Mouse (Mus musculus) gastrocnemius, postnatal 14 days (tissue): ENCODE measurements around the gene Vmn1r137. TPM values are rescaled to one million over a fixed set of nuclear protein-coding genes. Genes with fewer than 3 reads are reported as not detected.
"Not testable (repeated sequence)": the region's sequence is repeated elsewhere in the genome, so short reads cannot be mapped to it uniquely, and the experiment has no call there.

Experiments
- DNase-seq: peaks from one replicate; pipeline ENCODE4 v3.0.0; 2021; ENCODE audit warnings: mixed read lengths
- intact Hi-C: fragments of 180-260 bp; cut with DNase I; formaldehyde crosslinking; loops from one replicate; pipeline ENCODE4 v1.15.1; 2025; ENCODE audit warnings: low total_unique reads
- long read RNA-seq, 2 experiments: library from polyadenylated mRNA; stranded (forward); transcript quantifications; one replicate each; pipeline ENCODE4 v2.0.0; 2021
- total RNA-seq, 2 experiments: library from RNA; stranded (reverse); gene quantifications; 2 replicates each; pipeline ENCODE4 v1.2.3; 2021

The Vmn1r137 gene
- total RNA-seq, result not detected
- long read RNA-seq, experiment 1, result 0 reads
- long read RNA-seq, experiment 2, result 0 reads

- DNase-seq, intact Hi-C loops: not testable (repeated sequence)
Observed at GRCm38 (mm10) chr7:21994287-21994686, at the start of gene Vmn1r137. Vmn1r137 (plus strand) TSS chr7:21994587.

DNA sequence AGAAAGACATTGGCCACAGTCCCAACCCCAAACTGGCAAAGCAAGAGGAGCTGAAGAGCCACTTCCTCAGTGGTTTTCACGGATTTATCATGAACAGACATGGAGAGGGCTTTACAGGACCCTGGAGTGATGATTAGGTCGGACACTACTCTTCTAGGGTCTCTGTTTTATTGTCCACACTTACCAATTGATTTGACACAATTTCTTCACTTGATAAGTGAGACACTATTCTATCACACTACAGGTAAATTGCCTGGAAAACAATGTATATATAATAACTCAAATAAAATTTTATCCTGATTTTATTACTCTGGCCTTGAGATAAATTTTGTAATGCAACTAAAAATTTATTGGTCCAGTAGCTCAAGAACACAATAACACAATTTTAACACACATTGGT is 34.4 kb downstream of the Vmn1r137 start, which contains the start of gene Vmn1r138:
Gene Vmn1r138, minus strand, starts transcription at position 101 of the 400 bp plus-strand sequence.
- intact Hi-C loops, result not testable (repeated sequence)

More for the DNA sequence above, 34.4 kb downstream of the Vmn1r137 start, which contains the start of gene Vmn1r138:
- DNase-seq, result not testable (repeated sequence)

Other genes with a start within 250 kb of the Vmn1r137 start
- not detected for gene Gm4175, start 233.1 kb upstream of the Vmn1r137 start, total RNA-seq
- not detected for gene Gm4177, start 197.9 kb upstream of the Vmn1r137 start, total RNA-seq
- not detected for gene Vmn1r135, start 162.2 kb upstream of the Vmn1r137 start, total RNA-seq
- not detected for gene Gm5725, start 150.3 kb upstream of the Vmn1r137 start, total RNA-seq
- gene Gm5891, start 73.3 kb upstream of the Vmn1r137 start, total RNA-seq, result not detected
- gene Vmn1r138, start 34.3 kb downstream of the Vmn1r137 start, total RNA-seq, result not detected
- not detected for gene Gm6176, start 61.7 kb downstream of the Vmn1r137 start, total RNA-seq
- not detected for gene Vmn1r139, start 74.5 kb downstream of the Vmn1r137 start, total RNA-seq
- gene Gm16451, start 123.7 kb downstream of the Vmn1r137 start, total RNA-seq, result not detected
- not detected for gene Gm10666, start 140.2 kb downstream of the Vmn1r137 start, total RNA-seq
- gene Vmn1r142, start 169.4 kb downstream of the Vmn1r137 start, total RNA-seq, result not detected
- gene Vmn1r143, start 194.8 kb downstream of the Vmn1r137 start, total RNA-seq, result not detected
- gene Gm8653, start 206.7 kb downstream of the Vmn1r137 start, total RNA-seq, result not detected
- not detected for gene Gm8453, start 234.9 kb downstream of the Vmn1r137 start, total RNA-seq